Mouse (Mus musculus) embryonic facial prominence, embryonic 12.5 days (tissue): Measurements from ENCODE around the gene Flna. TPM values are rescaled to one million over a fixed set of nuclear protein-coding genes. Genes with fewer than 3 reads are reported as not detected.

Experiments used
- ATAC-seq: fragments of 200-750 bp; cut with Nextera tagmentation; 2 replicates; pipeline ENCODE4 v1.8.0; 2017; ENCODE audit not compliant: insufficient number of reproducible peaks, insufficient read depth, low FRiP score, low TSS enrichment
- H3K27ac ChIP-seq: fragments of 300-500 bp; sonication (generic); 2 replicates; pipeline ENCODE4 v1.5.1; 2016; ENCODE audit warnings: mild to moderate bottlenecking
- H3K27me3 ChIP-seq: fragments of 300-500 bp; sonication (generic); 2 replicates; pipeline ENCODE4 v1.6.1; 2016; ENCODE audit warnings: mild to moderate bottlenecking, moderate library complexity
- H3K36me3 ChIP-seq: fragments of 300-500 bp; sonication (generic); 2 replicates; pipeline ENCODE4 v1.6.1; 2016; ENCODE audit warnings: mild to moderate bottlenecking
- H3K4me1 ChIP-seq: fragments of 300-500 bp; sonication (generic); 2 replicates; pipeline ENCODE4 v1.6.1; 2016
- H3K4me2 ChIP-seq: fragments of 300-500 bp; sonication (generic); replicated peaks from 2 replicates; pipeline ENCODE4 v1.6.1; 2016; ENCODE audit warnings: mild to moderate bottlenecking, moderate library complexity
- H3K4me3 ChIP-seq: fragments of 300-500 bp; sonication (generic); 2 replicates; pipeline ENCODE4 v1.5.1; 2016; ENCODE audit warnings: mild to moderate bottlenecking
- H3K9ac ChIP-seq: fragments of 300-500 bp; sonication (generic); 2 replicates; pipeline ENCODE4 v1.6.1; 2016; ENCODE audit warnings: mild to moderate bottlenecking, moderate library complexity
- H3K9me3 ChIP-seq: fragments of 300-500 bp; sonication (generic); 2 replicates; pipeline ENCODE4 v1.6.1; 2016; ENCODE audit warnings: mild to moderate bottlenecking, moderate library complexity
- WGBS: fragments of 180-500 bp; shearing (Covaris S2); methylation state at CpG from one replicate; pipeline ENCODE4 v1.1.7; 2016; 5-methylcytosine and 5-hydroxymethylcytosine counted together
- polyA plus RNA-seq: library from polyadenylated mRNA; unstranded; fragments of >200 nt; fragmentation: Nextera tagmentation; extraction: Ambion mirVana; gene quantifications from 2 replicates; pipeline ENCODE4 v1.2.1, GENCODE M21; 2016

Gene Flna
- polyA plus RNA-seq, 1 experiment from 2014 or later = 360 TPM

DNA sequence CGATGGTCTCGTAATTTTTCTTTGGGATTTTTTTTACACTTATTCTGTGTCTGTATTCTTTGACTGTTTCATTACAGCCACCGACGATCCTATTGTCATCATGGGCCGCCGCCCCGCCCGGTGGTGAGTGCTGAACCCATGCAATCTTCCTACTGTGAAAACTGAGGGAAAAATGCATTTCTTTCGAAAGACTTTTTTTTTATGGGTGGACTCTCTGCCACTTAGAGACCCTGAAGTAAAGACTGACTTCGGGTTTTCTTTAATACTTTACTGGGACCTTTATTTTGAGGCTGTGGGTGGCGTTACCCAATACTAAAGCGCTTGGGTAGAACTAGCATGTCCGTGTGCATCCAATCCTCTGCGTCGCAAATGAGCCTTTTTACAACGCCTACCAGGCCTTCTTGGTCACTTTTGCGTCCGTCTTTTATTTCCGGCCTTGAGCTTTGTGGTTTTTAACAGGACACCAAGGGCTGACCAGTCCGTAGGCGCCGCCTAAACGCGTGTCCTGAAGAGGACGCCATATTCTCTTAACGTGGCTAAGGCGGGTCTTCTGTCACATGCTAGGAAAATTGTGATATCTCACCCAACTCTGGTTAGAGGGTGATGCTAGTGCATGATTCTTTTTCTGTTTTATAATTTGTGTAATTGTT is 21.4 kb upstream of the Flna start:
- Histone ChIP-seq H3K4me2 (peak overlapping the region; percentile 54), H3K36me3 (0 out of 2 replicates have a peak, but pooled peaks cover 4% of the 10 kb centered on the region), H3K9me3 (no peaks in the 10 kb centered on the region), H3K27ac (peak overlapping the region; percentile 60), H3K4me3 (peak overlapping the region; percentile 60), H3K9ac (peak overlapping the region; percentile 70), H3K4me1 (no peaks in the 10 kb centered on the region), H3K27me3 (no peaks in the 10 kb centered on the region)
- ATAC-seq = no peak
- WGBS = 14% methylated on average over 27 of the region's 27 CpGs

GRCm38 (mm10) chrX:74270062-74270901 is 20.7 kb upstream of the Flna start, which contains the start of gene Rpl10:
TSS of gene Rpl10 (plus strand) at chrX:74270812.
- 19% methylated on average over 42 of the region's 42 CpGs for WGBS
- no peaks in the 10 kb centered on the region for H3K4me1 ChIP-seq
- no peaks in the 10 kb centered on the region for H3K27me3 ChIP-seq
- peak within 1 kb of the TSS; percentile 60 for H3K4me3 ChIP-seq
- ATAC-seq = peak; percentile 96
- H3K9me3 ChIP-seq = no peaks in the 10 kb centered on the region
- H3K9ac ChIP-seq = peak within 1 kb of the TSS; percentile 70
- peak within 1 kb of the TSS; percentile 54 for H3K4me2 ChIP-seq
- 0 out of 2 replicates have a peak, but pooled peaks cover 4% of the 10 kb centered on the region for H3K36me3 ChIP-seq
- peak within 1 kb of the TSS; percentile 92 for H3K27ac ChIP-seq

- Histone ChIP-seq H3K9me3 (no peaks in the 10 kb centered on the region), H3K4me1 (no peaks in the 10 kb centered on the region), H3K36me3 (0 out of 2 replicates have a peak, but pooled peaks cover 4% of the 10 kb centered on the region), H3K4me2 (peak overlapping the region; percentile 44), H3K27ac (peak overlapping the region; percentile 92), H3K9ac (peak overlapping the region; percentile 33), H3K4me3 (peak overlapping the region; percentile 60), H3K27me3 (no peaks in the 10 kb centered on the region)
- 23% methylated on average over 3 of the region's 3 CpGs for WGBS
- peak; percentile 13; the same call in 1 of the 2 replicates for ATAC-seq
These were observed 20.1 kb upstream of the Flna start for GRCm38 (mm10) chrX:74269736-74270061.

DNA sequence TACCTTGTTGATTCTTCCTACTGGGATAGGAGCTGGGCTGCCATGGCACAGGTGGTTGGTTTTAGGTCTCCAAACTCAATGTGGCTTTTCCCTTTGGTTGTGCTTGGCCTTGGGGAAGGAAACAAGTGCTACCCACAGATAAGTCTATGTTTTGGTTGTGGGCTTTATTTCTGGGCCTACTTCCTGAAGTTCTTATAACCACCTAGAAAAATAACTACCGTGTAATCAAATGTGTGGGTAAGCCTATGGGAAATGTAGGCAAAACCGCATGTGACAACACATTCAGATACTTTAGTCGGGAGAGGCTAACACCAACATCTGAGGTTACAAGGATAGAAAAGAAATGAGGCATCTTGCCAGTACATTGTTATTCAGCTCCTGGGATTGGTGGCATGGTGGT is 8.1 kb upstream of the Flna start:
- Histone ChIP-seq H3K36me3 (0 out of 2 replicates have a peak, but pooled peaks cover 8% of the 10 kb centered on the region), H3K27ac (no peak overlapping the region), H3K4me1 (no peaks in the 10 kb centered on the region), H3K27me3 (no peaks in the 10 kb centered on the region), H3K4me3 (no peak overlapping the region), H3K9me3 (no peaks in the 10 kb centered on the region), H3K9ac (no peak overlapping the region), H3K4me2 (no peak overlapping the region)
- ATAC-seq = no peak
- WGBS = 97% methylated on average over 3 of the region's 3 CpGs

DNA sequence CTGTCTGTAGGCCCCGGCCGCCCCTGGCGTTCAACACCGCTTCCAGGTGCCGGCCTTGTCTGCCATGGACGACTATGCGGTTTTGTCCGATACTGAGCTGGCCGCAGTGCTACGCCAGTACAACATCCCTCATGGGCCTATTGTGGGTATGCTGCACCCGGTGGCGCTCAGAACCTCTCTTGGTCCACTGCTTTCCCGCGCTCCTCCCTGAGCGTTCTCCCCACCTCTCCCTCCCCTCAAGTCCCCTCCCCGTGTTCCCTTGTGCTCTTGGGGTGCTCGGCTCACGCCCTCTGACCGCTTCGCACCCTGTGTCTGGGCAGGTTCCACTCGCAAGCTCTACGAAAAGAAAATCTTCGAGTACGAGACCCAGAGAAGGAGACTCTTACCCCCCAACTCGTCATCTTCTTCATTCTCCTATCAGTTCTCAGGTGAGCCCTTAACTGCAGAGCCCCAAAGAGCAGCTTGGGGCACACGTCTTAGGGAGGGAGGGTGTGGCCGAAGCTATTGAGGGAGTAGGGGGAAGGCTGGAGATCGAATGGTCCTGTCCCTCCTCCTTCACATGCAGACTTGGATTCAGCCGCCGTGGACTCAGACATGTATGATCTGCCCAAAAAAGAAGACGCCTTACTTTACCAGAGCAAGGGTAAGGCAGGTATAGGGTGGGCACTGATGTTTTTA is 5.4 kb upstream of the Flna start:
- H3K27me3 ChIP-seq = no peaks in the 10 kb centered on the region
- ATAC-seq = peak; percentile 73
- H3K27ac ChIP-seq = peak overlapping the region; percentile 95
- H3K4me1 ChIP-seq = no peaks in the 10 kb centered on the region
- H3K9ac ChIP-seq = peak overlapping the region; percentile 72
- peak overlapping the region; percentile 59 for H3K4me2 ChIP-seq
- H3K36me3 ChIP-seq = 0 out of 2 replicates have a peak, but pooled peaks cover 8% of the 10 kb centered on the region
- H3K9me3 ChIP-seq = no peaks in the 10 kb centered on the region
- 26% methylated on average over 26 of the region's 31 CpGs for WGBS
- peak overlapping the region; percentile 57 for H3K4me3 ChIP-seq

GRCm38 (mm10) chrX:74254153-74254887 is 4.7 kb upstream of the Flna start, which contains the start of gene Emd:
TSS of gene Emd (plus strand) at chrX:74254687.
- Histone ChIP-seq H3K9ac (peak within 1 kb of the TSS; percentile 72), H3K4me2 (peak within 1 kb of the TSS; percentile 59), H3K4me3 (peak within 1 kb of the TSS; percentile 57), H3K4me1 (no peaks in the 10 kb centered on the region), H3K36me3 (0 out of 2 replicates have a peak, but pooled peaks cover 8% of the 10 kb centered on the region), H3K27ac (peak within 1 kb of the TSS; percentile 95), H3K9me3 (no peaks in the 10 kb centered on the region), H3K27me3 (no peaks in the 10 kb centered on the region)
- 34% methylated on average over 37 of the region's 39 CpGs for WGBS
- peak; percentile 97 for ATAC-seq

DNA sequence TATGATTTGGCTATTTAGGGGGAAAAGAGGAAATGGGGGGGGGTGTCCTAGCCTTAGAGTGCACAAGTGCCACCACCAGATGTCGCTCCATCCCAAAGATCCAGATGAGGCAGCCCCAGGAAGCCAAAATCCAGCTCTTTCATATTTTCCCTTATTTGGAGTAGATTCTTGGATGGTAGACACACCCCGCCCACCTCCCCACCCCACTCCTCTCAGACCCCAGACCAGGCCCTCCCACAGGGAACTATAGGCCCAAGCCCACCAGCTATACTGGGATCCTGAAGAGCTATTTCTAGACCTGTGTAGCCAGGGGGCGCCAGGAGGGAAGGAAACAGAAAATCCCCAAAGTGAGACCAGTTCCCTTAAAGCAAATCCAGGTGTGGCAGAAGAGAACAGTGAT is 969 bp downstream of the Flna start:
- Histone ChIP-seq H3K4me1 (peaks cover 4% of the 10 kb centered on the region; the same call in 1 of the 2 replicates), H3K9ac (no peak overlapping the region), H3K4me3 (no peak overlapping the region; the same call in 1 of the 2 replicates), H3K9me3 (no peaks in the 10 kb centered on the region), H3K36me3 (no peaks in the 10 kb centered on the region), H3K27ac (peak overlapping the region; percentile 82), H3K4me2 (peak overlapping the region; percentile 53), H3K27me3 (no peaks in the 10 kb centered on the region)
- ATAC-seq = 0 out of 2 replicates have a peak, but pooled peaks have one; percentile 11
- 18% methylated on average over 3 of the region's 3 CpGs for WGBS

DNA sequence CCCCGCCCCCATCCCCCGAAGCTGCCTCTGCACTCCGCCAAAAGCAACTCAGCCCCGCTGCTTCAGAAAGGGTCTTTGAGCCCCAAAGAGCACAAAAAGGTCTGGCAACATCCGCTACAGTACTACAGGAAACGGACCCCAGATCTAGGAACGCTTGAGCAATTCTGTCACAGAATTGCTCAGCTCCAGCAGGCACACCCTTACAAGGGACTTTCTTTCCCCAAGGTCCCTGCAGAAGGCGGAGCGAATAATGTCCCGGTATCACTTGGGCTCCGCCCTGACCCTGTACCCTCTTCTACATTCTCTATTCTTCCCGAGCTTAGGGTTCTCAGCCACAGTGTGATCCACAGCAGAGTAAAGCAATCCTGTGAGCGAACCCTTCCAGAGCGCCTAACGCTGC is 2.9 kb downstream of the Flna start:
- H3K4me2 ChIP-seq = peak overlapping the region; percentile 59
- H3K27ac ChIP-seq = peak overlapping the region; percentile 89
- peak overlapping the region; percentile 56 for H3K9ac ChIP-seq
- ATAC-seq = 0 out of 2 replicates have a peak, but pooled peaks have one; percentile 7
- H3K9me3 ChIP-seq = no peaks in the 10 kb centered on the region
- H3K27me3 ChIP-seq = no peaks in the 10 kb centered on the region
- H3K4me1 ChIP-seq = peaks cover 8% of the 10 kb centered on the region; the same call in 1 of the 2 replicates
- WGBS = 19% methylated on average over 15 of the region's 15 CpGs
- H3K4me3 ChIP-seq = peak overlapping the region; percentile 57
- peaks cover 13% of the 10 kb centered on the region for H3K36me3 ChIP-seq

- 28% methylated on average over 38 of the region's 38 CpGs for WGBS
- Histone ChIP-seq H3K4me3 (peak overlapping the region; percentile 57), H3K27me3 (no peaks in the 10 kb centered on the region), H3K4me2 (peak overlapping the region; percentile 59), H3K4me1 (peaks cover 8% of the 10 kb centered on the region; the same call in 1 of the 2 replicates), H3K9me3 (no peaks in the 10 kb centered on the region), H3K27ac (peak overlapping the region; percentile 92), H3K9ac (peak overlapping the region; percentile 80), H3K36me3 (peaks cover 17% of the 10 kb centered on the region)
- ATAC-seq = peak; percentile 88
These were observed 3.4 kb downstream of the Flna start for GRCm38 (mm10) chrX:74246213-74246681.

- H3K4me3 ChIP-seq = peak overlapping the region; percentile 57
- ATAC-seq = peak; percentile 32; the same call in 1 of the 2 replicates
- 24% methylated on average over 21 of the region's 21 CpGs for WGBS
- H3K27ac ChIP-seq = peak overlapping the region; percentile 92
- peaks cover 8% of the 10 kb centered on the region; the same call in 1 of the 2 replicates for H3K4me1 ChIP-seq
- no peaks in the 10 kb centered on the region for H3K9me3 ChIP-seq
- peaks cover 23% of the 10 kb centered on the region for H3K36me3 ChIP-seq
- peak overlapping the region; percentile 80 for H3K9ac ChIP-seq
- no peaks in the 10 kb centered on the region for H3K27me3 ChIP-seq
- peak overlapping the region; percentile 59 for H3K4me2 ChIP-seq
These were observed 3.9 kb downstream of the Flna start for GRCm38 (mm10) chrX:74245687-74246086.
